Mouse (Mus musculus): ENCODE measurements around the gene Itgav. TPM values are rescaled to one million over a fixed set of nuclear protein-coding genes. Genes with fewer than 3 reads are reported as not detected.

The Itgav gene
- polyA plus RNA-seq, 1 experiment from 2014 or later: 48.3 TPM

DNA sequence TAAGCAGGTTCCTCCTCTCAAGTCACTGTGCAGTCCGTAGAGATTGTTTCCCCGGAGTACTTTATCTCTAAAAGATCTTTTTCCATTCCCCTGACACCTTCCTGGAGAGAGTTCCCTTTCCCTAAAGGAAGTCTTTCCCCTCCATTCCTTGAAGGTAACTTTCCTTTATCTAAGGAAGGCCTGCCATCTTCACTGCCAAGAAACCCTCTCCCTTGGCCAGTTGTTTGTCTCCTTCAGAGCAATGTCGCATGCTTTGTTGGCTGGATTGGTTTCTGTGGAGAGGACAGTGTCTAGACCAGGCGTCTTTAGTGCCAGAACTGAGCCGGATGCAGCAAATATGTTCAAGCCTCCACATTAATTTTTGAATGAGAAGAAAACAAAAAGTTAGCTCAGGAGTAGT, 11.1 kb downstream of the Itgav start:
- WGBS: 88% methylated on average over 5 of the region's 5 CpGs
- Histone ChIP-seq H3K27ac (ENCODE audit: low read depth, low read length) (no peak overlapping the region), H3K27me3 (ENCODE audit: control insufficient read depth, insufficient read depth, low read length) (no peaks in the 10 kb centered on the region), H3K4me3 (ENCODE audit: low read depth, low read length) (no peak overlapping the region), H3K4me1 (replicated peaks; ENCODE audit: control insufficient read depth, insufficient read depth, low read length) (no peaks in the 10 kb centered on the region), H3K9me3 (ENCODE audit: control insufficient read depth, low read length) (no peaks in the 10 kb centered on the region), H3K36me3 (ENCODE audit: control insufficient read depth, insufficient read depth, low read length) (no peaks in the 10 kb centered on the region), H3K4me2 (ENCODE audit: low read depth, low read length, severe bottlenecking) (no peak overlapping the region), H3K9ac (ENCODE audit: low read length) (no peak overlapping the region)
- DNase-seq (ENCODE audit: low spot score) (no peak), ATAC-seq (replicated peaks; ENCODE audit: low FRiP score) (no peak)

DNA sequence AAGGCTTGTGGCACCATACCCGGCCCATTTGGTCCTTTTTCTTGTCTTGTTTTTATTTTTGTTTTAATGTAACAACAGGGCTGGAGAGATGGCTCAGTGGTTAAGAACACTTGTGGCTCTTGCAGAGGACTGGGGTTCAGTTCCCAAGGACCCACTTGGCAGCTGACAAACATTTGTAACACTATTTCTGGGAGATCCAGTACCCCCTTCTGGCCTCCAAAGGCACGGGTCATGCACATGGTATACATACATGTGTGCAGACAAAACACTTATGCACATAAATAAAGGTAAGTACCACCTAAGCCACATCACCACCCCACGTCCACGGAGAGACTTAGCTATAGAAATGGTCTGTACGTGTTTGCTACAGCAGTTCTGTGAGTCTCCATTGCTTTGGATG, 12.6 kb downstream of the Itgav start:
- ATAC-seq (replicated peaks; ENCODE audit: low FRiP score) (no peak), DNase-seq (ENCODE audit: low spot score) (no peak)
- Histone ChIP-seq H3K4me1 (replicated peaks; ENCODE audit: control insufficient read depth, insufficient read depth, low read length) (no peaks in the 10 kb centered on the region), H3K27me3 (ENCODE audit: control insufficient read depth, insufficient read depth, low read length) (no peaks in the 10 kb centered on the region), H3K9ac (ENCODE audit: low read length) (no peak overlapping the region), H3K4me3 (ENCODE audit: low read depth, low read length) (no peak overlapping the region), H3K4me2 (ENCODE audit: low read depth, low read length, severe bottlenecking) (no peak overlapping the region), H3K27ac (ENCODE audit: low read depth, low read length) (no peak overlapping the region), H3K9me3 (ENCODE audit: control insufficient read depth, low read length) (no peaks in the 10 kb centered on the region), H3K36me3 (ENCODE audit: control insufficient read depth, insufficient read depth, low read length) (no peaks in the 10 kb centered on the region)
- WGBS: 94% methylated on average over 5 of the region's 5 CpGs

DNA sequence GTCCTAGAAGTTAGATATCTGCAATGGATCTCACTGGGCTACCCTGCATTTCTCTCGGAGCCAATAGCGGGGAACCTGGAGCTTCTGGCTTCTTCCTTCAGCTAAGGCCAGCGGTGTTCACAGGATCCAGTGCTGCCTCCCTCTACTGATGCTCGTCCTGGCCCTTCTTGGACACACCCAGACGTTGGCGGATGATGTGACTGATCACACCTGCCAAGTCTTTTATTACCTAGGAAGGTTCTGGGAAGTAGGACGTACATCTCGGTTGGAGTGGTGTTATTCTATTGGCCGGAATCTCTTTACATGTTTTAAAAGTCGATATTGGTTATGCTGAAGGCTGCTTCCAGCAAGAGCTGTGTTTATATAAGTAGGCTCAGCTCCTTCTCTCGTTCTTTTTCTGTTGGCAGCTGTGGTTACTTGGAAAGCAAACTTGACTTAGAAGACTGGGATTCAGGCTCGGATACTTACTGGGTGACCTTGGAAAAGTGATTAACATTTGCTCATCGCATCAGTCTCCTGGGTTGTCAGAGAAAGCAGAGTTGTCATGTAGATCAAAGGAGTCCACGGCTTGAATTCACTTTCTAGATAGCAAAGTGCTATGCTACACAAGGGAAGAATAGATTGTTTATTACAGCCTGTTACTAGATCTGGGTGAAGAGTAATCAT, 14.5 kb downstream of the Itgav start:
- no peak for DNase-seq (ENCODE audit: low spot score)
- no peak overlapping the region for H3K4me3 ChIP-seq (ENCODE audit: low read depth, low read length)
- no peak overlapping the region for H3K4me2 ChIP-seq (ENCODE audit: low read depth, low read length, severe bottlenecking)
- H3K4me1 ChIP-seq (replicated peaks; ENCODE audit: control insufficient read depth, insufficient read depth, low read length): no peaks in the 10 kb centered on the region
- H3K27me3 ChIP-seq (ENCODE audit: control insufficient read depth, insufficient read depth, low read length): no peaks in the 10 kb centered on the region
- ATAC-seq (replicated peaks; ENCODE audit: low FRiP score): no peak
- H3K9ac ChIP-seq (ENCODE audit: low read length): no peak overlapping the region
- H3K9me3 ChIP-seq (ENCODE audit: control insufficient read depth, low read length): no peaks in the 10 kb centered on the region
- H3K27ac ChIP-seq (ENCODE audit: low read depth, low read length): no peak overlapping the region
- no peaks in the 10 kb centered on the region for H3K36me3 ChIP-seq (ENCODE audit: control insufficient read depth, insufficient read depth, low read length)
- WGBS: 90% methylated on average over 14 of the region's 14 CpGs

DNA sequence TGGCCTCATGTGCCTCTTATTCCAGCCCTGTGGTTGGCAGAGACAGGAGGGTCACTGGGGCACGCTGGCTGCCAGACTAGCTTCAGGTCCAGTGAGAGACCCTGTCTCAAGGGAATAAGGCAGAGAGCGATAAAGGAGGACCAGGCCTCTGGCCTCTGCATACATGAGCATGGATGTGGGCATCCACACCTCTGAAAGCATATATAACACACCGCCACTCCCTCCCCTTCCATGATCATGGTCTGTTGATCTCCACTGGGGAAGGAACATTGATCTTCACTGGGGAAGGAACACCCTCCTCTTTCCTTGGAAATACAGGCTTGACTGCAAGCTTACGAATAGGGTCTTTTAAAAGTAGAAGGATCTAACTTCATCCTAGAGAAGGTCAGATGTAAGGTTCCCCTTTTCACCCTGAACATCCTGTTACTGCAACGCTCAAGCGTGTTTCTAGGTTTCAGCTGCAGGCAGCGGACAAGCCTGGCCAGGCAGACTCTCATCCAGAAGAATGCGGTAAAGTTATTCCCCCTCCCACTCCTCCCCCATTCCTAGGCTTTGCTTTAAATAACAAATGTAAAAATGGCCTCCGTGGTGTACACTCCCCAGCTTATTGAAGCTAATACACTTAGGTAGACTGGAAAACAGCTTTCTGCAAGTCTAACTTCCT, 15.4 kb downstream of the Itgav start:
- H3K4me2 ChIP-seq (ENCODE audit: low read depth, low read length, severe bottlenecking): no peak overlapping the region
- H3K9me3 ChIP-seq (ENCODE audit: control insufficient read depth, low read length): no peaks in the 10 kb centered on the region
- H3K4me3 ChIP-seq (ENCODE audit: low read depth, low read length): no peak overlapping the region
- 82% methylated on average over 9 of the region's 9 CpGs for WGBS
- DNase-seq (ENCODE audit: low spot score): no peak
- no peak for ATAC-seq (replicated peaks; ENCODE audit: low FRiP score)
- H3K4me1 ChIP-seq (replicated peaks; ENCODE audit: control insufficient read depth, insufficient read depth, low read length): no peaks in the 10 kb centered on the region
- H3K9ac ChIP-seq (ENCODE audit: low read length): no peak overlapping the region
- H3K27me3 ChIP-seq (ENCODE audit: control insufficient read depth, insufficient read depth, low read length): no peaks in the 10 kb centered on the region
- no peaks in the 10 kb centered on the region for H3K36me3 ChIP-seq (ENCODE audit: control insufficient read depth, insufficient read depth, low read length)
- H3K27ac ChIP-seq (ENCODE audit: low read depth, low read length): no peak overlapping the region

DNA sequence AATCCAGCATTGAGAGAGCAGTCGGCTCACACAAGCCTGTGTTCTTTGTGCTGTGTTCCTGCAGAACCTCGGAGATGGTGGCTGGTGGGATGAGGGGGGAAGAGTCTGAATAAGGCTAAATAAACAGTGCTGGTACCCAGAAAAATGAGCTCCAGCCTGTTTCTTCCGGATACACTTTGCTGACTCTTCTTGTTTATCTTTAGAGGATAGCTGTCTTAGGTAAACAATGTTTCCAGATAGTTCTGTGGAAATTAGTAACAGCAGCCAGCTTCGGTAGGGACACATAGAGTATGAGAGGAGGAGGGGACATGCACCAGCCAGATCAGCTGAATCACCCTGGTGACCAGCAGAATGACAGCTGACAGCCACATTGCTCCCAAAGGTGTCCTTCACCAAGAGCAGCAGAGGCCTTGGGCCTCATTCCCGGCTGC, 16.4 kb downstream of the Itgav start:
- H3K4me1 ChIP-seq (replicated peaks; ENCODE audit: control insufficient read depth, insufficient read depth, low read length): no peaks in the 10 kb centered on the region
- no peak overlapping the region for H3K9ac ChIP-seq (ENCODE audit: low read length)
- H3K36me3 ChIP-seq (ENCODE audit: control insufficient read depth, insufficient read depth, low read length): no peaks in the 10 kb centered on the region
- ATAC-seq (replicated peaks; ENCODE audit: low FRiP score) (no peak), DNase-seq (ENCODE audit: low spot score) (no peak)
- H3K27me3 ChIP-seq (ENCODE audit: control insufficient read depth, insufficient read depth, low read length): no peaks in the 10 kb centered on the region
- no peaks in the 10 kb centered on the region for H3K9me3 ChIP-seq (ENCODE audit: control insufficient read depth, low read length)
- no peak overlapping the region for H3K4me2 ChIP-seq (ENCODE audit: low read depth, low read length, severe bottlenecking)
- WGBS: 61% methylated on average over 5 of the region's 5 CpGs
- no peak overlapping the region for H3K4me3 ChIP-seq (ENCODE audit: low read depth, low read length)
- no peak overlapping the region for H3K27ac ChIP-seq (ENCODE audit: low read depth, low read length)

DNA sequence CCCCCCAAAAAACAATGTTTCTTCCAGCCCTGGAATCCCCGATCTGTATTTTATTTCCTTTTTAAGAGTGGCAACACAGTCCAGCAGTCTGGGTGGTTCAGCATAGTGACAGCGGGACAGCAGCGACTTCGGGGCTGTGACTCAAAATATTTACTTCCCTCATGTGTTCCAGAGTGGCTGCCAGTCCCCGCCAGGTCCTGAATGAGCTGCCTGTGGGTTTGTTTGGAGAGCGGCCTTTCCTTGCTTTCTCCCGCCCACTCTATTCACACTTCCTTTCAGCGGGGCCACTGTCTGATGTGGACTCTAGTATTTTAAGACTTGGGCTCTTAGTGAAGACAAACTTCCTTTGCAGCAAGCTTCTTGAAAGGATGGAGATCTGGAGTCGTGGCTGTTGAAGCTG, 18.0 kb downstream of the Itgav start:
- Histone ChIP-seq H3K9ac (ENCODE audit: low read length) (no peak overlapping the region), H3K4me2 (ENCODE audit: low read depth, low read length, severe bottlenecking) (no peak overlapping the region), H3K27ac (ENCODE audit: low read depth, low read length) (no peak overlapping the region), H3K4me3 (ENCODE audit: low read depth, low read length) (no peak overlapping the region), H3K36me3 (ENCODE audit: control insufficient read depth, insufficient read depth, low read length) (no peaks in the 10 kb centered on the region), H3K27me3 (ENCODE audit: control insufficient read depth, insufficient read depth, low read length) (no peaks in the 10 kb centered on the region), H3K4me1 (replicated peaks; ENCODE audit: control insufficient read depth, insufficient read depth, low read length) (no peaks in the 10 kb centered on the region), H3K9me3 (ENCODE audit: control insufficient read depth, low read length) (no peaks in the 10 kb centered on the region)
- WGBS: 60% methylated on average over 9 of the region's 9 CpGs
- DNase-seq (ENCODE audit: low spot score) (no peak), ATAC-seq (replicated peaks; ENCODE audit: low FRiP score) (no peak)

DNA sequence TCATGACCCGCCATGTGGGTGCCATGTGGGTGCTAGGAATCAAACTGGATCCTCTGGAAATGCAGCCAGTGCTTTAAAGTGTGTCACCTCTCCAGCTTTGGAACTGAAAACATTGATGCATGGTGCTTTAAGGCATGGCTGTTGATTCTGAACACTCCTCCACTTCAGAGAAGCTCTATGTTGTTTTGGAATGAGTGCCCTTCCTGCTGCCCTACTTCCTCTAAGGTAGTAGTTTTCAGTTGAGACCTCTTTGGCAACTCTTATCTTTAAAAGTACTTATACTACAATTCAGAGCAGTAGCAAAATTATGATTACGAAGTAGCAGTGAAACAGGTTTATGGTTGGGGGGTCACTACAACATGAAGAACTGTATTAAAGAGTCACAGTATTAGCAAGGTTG, 18.6 kb downstream of the Itgav start:
- no peak for ATAC-seq (replicated peaks; ENCODE audit: low FRiP score)
- H3K9me3 ChIP-seq (ENCODE audit: control insufficient read depth, low read length): no peaks in the 10 kb centered on the region
- no peak overlapping the region for H3K4me3 ChIP-seq (ENCODE audit: low read depth, low read length)
- 95% methylated on average over 2 of the region's 2 CpGs for WGBS
- H3K9ac ChIP-seq (ENCODE audit: low read length): no peak overlapping the region
- no peak overlapping the region for H3K4me2 ChIP-seq (ENCODE audit: low read depth, low read length, severe bottlenecking)
- H3K27me3 ChIP-seq (ENCODE audit: control insufficient read depth, insufficient read depth, low read length): no peaks in the 10 kb centered on the region
- no peak overlapping the region; the same call in 1 of the 2 replicates for H3K27ac ChIP-seq (ENCODE audit: low read depth, low read length)
- no peaks in the 10 kb centered on the region for H3K4me1 ChIP-seq (replicated peaks; ENCODE audit: control insufficient read depth, insufficient read depth, low read length)
- H3K36me3 ChIP-seq (ENCODE audit: control insufficient read depth, insufficient read depth, low read length): no peaks in the 10 kb centered on the region
- DNase-seq (ENCODE audit: low spot score): no peak

DNA sequence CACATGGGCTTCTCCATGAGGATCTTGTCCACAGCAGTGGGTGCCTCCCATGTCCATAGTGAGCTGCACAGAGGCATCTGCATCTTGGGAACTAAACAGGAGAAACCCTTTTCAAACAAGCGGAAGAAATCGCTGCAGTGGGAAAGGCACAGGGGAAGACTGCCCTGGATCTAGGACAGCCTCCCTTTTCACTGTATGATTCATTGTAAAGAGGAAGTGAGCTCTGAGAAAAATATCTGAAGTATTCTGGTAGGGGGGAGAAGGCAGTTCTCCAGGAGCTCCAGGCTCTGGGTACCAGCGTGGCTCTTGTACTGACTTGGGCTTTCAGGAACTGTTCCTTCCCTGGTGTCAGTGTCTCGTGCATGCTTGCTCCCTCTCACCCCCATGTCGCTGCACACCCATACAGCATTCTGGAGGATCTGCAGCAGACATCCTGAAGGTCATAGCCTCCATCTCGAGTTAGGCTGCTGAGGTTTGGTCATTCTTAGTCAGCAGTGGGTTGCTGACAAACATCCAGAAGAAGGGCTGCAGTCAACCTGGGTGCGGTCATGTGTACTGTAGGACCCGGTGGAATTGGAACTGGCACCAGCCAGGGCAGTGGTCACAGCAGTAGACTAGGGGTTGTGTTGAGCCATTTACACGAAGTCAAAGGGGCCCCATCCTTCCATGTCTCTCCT, 20.2 kb downstream of the Itgav start:
- WGBS: 91% methylated on average over 9 of the region's 9 CpGs
- DNase-seq (ENCODE audit: low spot score): no peak
- H3K9ac ChIP-seq (ENCODE audit: low read length): no peak overlapping the region
- H3K4me1 ChIP-seq (replicated peaks; ENCODE audit: control insufficient read depth, insufficient read depth, low read length): no peaks in the 10 kb centered on the region
- no peaks in the 10 kb centered on the region for H3K27me3 ChIP-seq (ENCODE audit: control insufficient read depth, insufficient read depth, low read length)
- H3K27ac ChIP-seq (ENCODE audit: low read depth, low read length): no peak overlapping the region
- no peaks in the 10 kb centered on the region for H3K36me3 ChIP-seq (ENCODE audit: control insufficient read depth, insufficient read depth, low read length)
- ATAC-seq (replicated peaks; ENCODE audit: low FRiP score): no peak
- H3K4me3 ChIP-seq (ENCODE audit: low read depth, low read length): no peak overlapping the region
- no peaks in the 10 kb centered on the region for H3K9me3 ChIP-seq (ENCODE audit: control insufficient read depth, low read length)
- no peak overlapping the region for H3K4me2 ChIP-seq (ENCODE audit: low read depth, low read length, severe bottlenecking)
